Mouse (Mus musculus) frontal cortex, postnatal 25 days (tissue): ENCODE results near the gene Olfr1410.
A peak's percentile ranks its signal among the peaks of the same experiment; 100 is the strongest.

ENCODE experiments used
- DNase-seq, 2 experiments: peaks; one replicate each; pipeline ENCODE4 v3.0.0; 2022; ENCODE audit warnings: low spot score in 2 of 2

Gene Olfr1410

GRCm38 (mm10) chr1:92605482-92605881, at the start of gene Olfr1410:
TSS of gene Olfr1410 (plus strand) at chr1:92605782.
- DNase-seq: no peak

GRCm38 (mm10) chr1:92571022-92571421, 34.6 kb upstream of the Olfr1410 start, which contains the start of gene Olfr1413:
TSS of gene Olfr1413 (plus strand) at chr1:92571322.
- no peak for DNase-seq

- no peak for DNase-seq
Observed at GRCm38 (mm10) chr1:92585479-92585878, 20.1 kb upstream of the Olfr1410 start, which contains the start of gene Olfr1412. TSS of gene Olfr1412 (plus strand) at chr1:92585779.

DNA sequence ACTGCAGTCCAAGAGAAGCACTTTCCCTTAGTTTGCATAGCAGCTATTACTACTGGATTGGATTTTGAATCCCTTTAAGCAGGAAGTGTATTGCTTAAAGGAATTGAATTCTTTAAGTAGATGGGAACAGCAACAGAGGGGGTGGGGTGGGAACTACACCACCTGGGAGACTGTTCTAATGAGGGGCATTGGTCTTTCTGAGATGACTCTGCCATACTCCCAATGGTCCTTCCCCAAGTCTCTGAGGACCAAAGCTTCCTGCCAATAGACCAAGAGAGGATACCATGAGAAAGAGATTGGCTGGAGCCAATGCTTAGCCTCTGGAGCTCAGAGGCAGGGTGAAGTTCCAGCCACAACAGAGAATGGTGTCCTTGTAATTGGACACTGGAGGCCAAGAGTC, 11.5 kb upstream of the Olfr1410 start, which contains the start of gene Olfr1411:
Olfr1411 (plus strand) TSS at position 301 of the 400 bp plus-strand sequence.
- DNase-seq: no peak

DNA sequence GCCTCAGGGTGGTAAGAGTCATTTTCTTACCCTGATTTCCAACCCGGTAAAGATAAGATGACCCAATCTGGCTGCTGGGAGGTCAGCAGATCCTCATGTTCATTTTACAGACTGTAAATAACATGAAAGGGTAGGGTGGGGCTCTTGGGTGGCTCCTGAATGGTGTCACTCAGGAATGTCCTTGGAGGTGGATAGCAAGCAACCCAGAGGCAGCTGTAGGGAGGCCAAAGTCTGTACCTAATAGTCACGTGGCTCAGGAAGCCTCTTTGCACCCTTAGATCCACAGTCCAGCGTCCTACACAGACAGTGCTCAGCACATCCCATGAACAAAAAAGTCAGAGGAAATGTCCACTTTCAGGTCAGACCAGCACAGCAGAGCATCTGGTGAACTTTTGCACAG, 9.6 kb upstream of the Olfr1410 start:
- DNase-seq: no peak

DNA sequence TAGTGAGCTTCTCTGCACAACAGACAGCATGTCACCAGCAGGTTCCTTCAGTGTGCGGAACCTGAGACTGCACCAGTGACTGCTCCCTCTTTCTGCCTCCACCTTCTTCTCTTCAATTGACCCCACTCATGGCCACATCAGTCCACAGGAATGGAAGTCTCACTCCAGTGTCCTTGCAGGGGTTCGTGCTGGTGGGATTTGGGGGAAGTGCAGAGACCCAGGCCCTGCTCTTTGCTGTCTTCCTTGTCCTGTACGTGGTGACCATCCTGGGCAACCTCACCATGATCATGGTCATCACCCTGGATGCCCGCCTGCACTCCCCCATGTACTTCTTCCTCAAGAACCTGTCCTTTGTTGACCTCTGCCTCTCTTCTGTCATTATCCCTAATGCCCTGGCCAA, 2.1 kb downstream of the Olfr1410 start:
- no peak for DNase-seq

DNA sequence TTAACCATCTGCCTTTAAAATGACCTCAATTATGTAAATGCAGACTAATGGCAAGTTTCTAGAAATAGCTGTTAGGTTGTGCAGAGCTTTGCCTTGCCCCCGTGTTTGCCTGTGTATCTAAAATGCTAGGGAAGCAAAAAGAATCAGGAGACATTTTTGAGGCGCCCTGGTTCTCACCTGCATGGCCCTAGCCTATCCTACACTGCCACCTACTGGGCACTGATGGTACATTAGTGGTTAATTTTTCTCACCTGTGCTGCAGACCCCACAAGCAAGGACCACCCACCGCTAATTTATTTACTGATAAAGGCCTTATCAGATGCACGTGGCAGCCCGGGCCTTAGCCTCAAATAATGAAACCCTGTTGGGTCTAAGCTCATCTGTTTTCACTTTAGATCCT, 5.4 kb downstream of the Olfr1410 start:
- DNase-seq: peak; percentile 40 to 52

- DNase-seq: no peak
Observed at GRCm38 (mm10) chr1:92613175-92613574, 7.6 kb downstream of the Olfr1410 start.

- DNase-seq: no peak
Observed at GRCm38 (mm10) chr1:92614516-92614915, 8.9 kb downstream of the Olfr1410 start.

- no peak for DNase-seq
Observed at GRCm38 (mm10) chr1:92616046-92616445, 10.5 kb downstream of the Olfr1410 start.

DNA sequence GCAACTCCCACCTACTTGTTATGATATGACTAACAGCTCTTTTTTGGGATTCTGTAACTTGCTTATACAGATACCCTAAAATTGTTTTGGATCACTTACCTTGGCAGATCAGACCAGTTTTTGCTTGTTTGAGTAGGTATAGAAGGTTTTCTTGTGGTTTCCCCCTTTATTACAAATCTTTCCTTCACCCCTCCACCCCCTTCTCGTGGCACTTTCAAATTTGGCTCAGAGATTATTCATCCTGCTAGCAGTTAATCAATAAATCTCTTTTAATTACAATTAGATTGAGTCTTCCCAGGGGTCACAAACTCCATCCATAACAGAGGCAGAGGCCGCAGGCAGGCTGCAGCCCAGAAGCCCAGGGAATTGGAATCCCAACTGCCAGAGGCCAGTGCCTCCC, 11.9 kb downstream of the Olfr1410 start, which contains the start of gene Olfr12:
Olfr12 (plus strand) TSS at position 301 of the 400 bp plus-strand sequence.
- DNase-seq: no peak

- no peak for DNase-seq
Observed at GRCm38 (mm10) chr1:92618360-92618759, 12.8 kb downstream of the Olfr1410 start.

GRCm38 (mm10) chr1:92628227-92628626, 22.6 kb downstream of the Olfr1410 start:
- DNase-seq: no peak

GRCm38 (mm10) chr1:92632196-92632595, 26.6 kb downstream of the Olfr1410 start:
- no peak for DNase-seq

GRCm38 (mm10) chr1:92632948-92633347, 27.4 kb downstream of the Olfr1410 start:
- no peak for DNase-seq

DNA sequence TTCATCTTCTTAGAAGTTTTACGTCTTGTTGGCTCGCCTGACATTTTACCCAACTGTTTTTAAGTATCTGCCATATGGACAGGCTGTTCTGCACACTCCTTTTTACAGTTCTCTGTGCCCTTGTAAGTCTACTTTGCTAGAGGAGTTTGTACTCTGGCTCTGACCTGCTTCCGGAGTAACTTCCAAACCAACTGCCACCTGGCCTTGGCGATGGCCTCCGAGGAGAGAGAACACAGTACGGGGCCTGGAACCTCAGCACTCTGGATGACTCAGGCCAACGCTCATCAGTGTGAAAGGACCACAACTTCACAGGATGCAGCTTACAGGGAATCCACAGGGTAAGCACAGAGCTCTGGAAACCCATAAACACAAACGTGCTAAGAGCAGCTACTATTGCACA, 28.1 kb downstream of the Olfr1410 start:
- no peak for DNase-seq

DNA sequence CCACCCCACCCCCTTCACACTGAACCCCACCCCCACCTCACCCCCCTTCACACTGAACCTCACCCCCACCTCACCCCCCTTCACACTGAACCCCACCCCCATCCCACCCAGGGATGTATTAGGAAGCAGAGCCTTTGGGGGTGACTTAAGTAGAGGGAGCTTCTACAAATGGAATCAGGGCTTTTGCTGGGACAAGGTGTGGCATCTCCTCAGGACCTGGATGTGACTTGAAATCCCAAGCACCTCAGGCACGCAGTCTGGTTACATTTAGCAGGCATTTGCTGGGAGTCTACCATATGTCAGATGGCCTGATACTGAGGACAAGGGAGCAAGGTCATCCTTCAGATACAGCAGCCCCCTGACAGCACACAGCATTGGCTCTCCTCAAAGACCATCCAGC, 29.0 kb downstream of the Olfr1410 start:
- no peak for DNase-seq

GRCm38 (mm10) chr1:92634976-92635599, 29.5 kb downstream of the Olfr1410 start:
- no peak for DNase-seq

DNA sequence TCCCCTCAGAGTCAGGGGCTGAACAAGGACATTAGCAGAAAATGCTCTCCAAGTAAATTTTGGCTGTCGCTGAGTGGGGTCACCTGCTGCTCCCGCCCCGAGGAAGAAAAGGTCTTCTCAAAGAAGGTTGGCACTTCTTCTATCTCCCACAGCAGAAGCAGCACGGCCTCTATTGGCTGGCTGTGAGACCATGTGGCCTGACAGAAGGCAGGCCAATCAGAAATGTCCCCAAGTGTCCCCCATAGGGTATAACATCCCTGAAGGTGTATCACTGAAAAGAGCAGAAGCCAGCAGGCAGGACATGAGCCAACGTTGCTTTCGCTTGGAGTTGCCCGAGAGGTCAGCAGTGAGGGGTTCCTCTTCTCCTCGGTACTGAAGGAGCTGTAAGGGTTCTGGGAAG, 30.4 kb downstream of the Olfr1410 start:
- DNase-seq: no peak

DNA sequence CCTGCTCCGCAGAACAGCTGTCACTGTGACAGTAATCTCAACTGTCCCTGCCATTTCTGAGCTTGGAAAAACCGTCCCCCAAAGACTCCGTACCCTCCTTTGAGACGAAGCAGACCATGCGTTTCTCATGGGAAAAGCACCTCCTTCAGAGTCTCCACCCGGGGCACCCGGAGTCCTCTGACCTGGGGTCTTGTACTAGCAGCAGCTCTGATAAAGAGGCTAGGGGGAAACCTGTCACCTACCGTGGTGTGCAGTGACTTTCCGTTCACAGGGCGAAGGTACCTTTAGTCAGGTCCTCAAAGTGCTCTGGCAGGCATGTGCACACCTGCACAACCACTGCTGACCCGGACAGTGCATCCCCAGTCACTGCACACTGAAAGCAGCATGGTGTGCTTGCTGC, 31.1 kb downstream of the Olfr1410 start:
- DNase-seq: no peak

DNA sequence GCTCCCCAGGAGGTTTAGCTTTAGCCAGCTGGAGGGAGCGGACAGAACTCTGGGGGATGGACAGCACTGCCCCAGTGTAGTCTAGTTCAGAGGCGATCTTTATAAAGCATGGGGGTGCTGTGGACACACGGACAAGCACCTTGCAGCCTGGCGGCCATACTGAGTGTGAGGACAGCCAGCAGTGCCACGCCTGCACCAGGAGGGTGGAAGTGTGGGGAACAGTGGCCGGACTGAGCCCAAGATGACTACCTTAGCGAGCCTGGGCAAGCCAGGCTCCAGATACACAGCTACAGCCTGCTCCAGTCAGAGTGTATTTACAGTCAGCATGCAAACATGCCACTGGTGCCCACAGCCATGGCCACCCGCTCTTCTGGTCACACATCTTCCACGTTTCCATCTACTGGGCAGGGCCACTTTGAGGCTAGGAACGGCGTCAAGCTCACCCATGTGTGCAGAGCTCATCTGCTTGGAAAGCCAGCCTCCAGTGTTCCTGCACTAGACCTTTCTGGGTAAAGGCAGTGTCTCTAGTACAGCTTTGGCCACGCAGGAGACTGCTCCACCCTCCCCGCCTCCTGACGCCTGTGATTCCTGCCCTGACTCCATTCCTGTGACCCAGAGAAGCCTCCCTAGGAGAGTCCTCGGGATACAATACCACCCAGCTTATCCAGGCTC, 32.1 kb downstream of the Olfr1410 start:
- DNase-seq: no peak

DNA sequence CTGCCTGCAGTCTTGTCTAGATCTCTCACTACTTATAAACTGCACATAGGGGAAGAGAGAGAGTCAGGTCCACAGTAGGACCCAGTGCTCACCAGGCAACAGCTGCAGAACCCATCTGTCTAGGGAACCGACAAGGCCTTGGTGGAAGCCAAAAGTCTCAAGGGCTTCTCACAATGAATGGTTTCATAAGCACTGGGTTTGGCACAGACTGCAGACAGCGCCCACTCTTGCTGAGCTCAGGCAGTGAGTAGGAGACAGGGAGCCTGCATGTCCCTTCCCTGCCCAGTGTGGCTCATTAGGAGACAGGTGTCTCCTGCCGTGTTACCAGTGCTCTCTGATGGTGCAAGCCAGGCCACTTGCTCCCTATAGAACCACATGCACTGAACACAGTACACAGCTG, 32.6 kb downstream of the Olfr1410 start:
- DNase-seq: no peak

DNA sequence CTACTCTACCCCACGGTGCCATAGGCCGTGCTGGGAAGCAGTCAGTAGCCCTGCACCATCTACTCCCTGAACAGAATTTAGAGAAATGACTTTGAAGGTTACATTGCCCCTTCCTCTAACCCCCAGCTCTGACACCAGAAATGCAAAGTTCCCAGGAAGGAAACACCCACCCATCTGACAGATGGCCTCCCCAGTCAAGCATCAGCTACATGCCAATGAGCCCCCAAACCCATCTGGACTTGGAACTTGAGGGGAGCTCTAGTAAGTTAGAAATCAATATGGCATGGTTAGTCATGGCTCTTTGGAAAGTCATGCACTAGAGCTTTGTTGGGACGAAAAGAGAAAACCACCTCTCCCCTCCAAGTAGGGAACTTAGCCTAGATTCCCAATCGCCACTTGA, 33.2 kb downstream of the Olfr1410 start:
- no peak for DNase-seq
